Mouse (Mus musculus) T-helper 1 cell (primary cell): ENCODE results near the gene Psmd4.
"Not testable (repeated sequence)": the region's sequence is repeated elsewhere in the genome, so short reads cannot be mapped to it uniquely, and the experiment has no call there.

Experiments
- in situ Hi-C: fragments of 300-600 bp; cut with MboI, MseI; formaldehyde crosslinking; loops from one replicate; pipeline ENCODE4 v1.15.1; 2025; ENCODE audit warnings: high pct_unique_total_duplicates

The Psmd4 gene

GRCm38 (mm10) chr3:95042166-95042837 is at the start of gene Psmd4:
TSS of gene Psmd4 (minus strand) at chr3:95042614.
- in situ Hi-C loops = no loop called here

GRCm38 (mm10) chr3:95088071-95088470 is 45.7 kb upstream of the Psmd4 start:
- in situ Hi-C loops = no loop called here

GRCm38 (mm10) chr3:95071606-95072005 is 29.2 kb upstream of the Psmd4 start:
- in situ Hi-C loops = no loop called here

GRCm38 (mm10) chr3:95066570-95066969 is 24.2 kb upstream of the Psmd4 start:
- in situ Hi-C loops = no loop called here

GRCm38 (mm10) chr3:95066095-95066494 is 23.7 kb upstream of the Psmd4 start:
- in situ Hi-C loops = no loop called here

GRCm38 (mm10) chr3:95065553-95065952 is 23.1 kb upstream of the Psmd4 start:
- in situ Hi-C loops = no loop called here

GRCm38 (mm10) chr3:95063741-95064140 is 21.3 kb upstream of the Psmd4 start:
- in situ Hi-C loops = no loop called here

GRCm38 (mm10) chr3:95058078-95058477 is 15.7 kb upstream of the Psmd4 start:
- in situ Hi-C loops = no loop called here

- in situ Hi-C loops = no loop called here
Observed at GRCm38 (mm10) chr3:95056275-95056674, 13.9 kb upstream of the Psmd4 start.

- in situ Hi-C loops = no loop called here
Observed at GRCm38 (mm10) chr3:95054481-95055260, 12.3 kb upstream of the Psmd4 start.

GRCm38 (mm10) chr3:95053701-95054100 is 11.3 kb upstream of the Psmd4 start:
- in situ Hi-C loops = no loop called here

GRCm38 (mm10) chr3:95052959-95053358 is 10.5 kb upstream of the Psmd4 start:
- in situ Hi-C loops = no loop called here

- in situ Hi-C loops = no loop called here
Observed at GRCm38 (mm10) chr3:95047914-95048313, 5.5 kb upstream of the Psmd4 start.

GRCm38 (mm10) chr3:95046462-95047057 is 4.1 kb upstream of the Psmd4 start:
- in situ Hi-C loops = no loop called here

- in situ Hi-C loops = no loop called here
Observed at GRCm38 (mm10) chr3:95043251-95043650, 837 bp upstream of the Psmd4 start.

GRCm38 (mm10) chr3:95042838-95043229 is 420 bp upstream of the Psmd4 start:
- in situ Hi-C loops = no loop called here

GRCm38 (mm10) chr3:95041625-95042024 is 789 bp downstream of the Psmd4 start:
- in situ Hi-C loops = no loop called here

- in situ Hi-C loops = no loop called here
Observed at GRCm38 (mm10) chr3:95029953-95030352, 12.5 kb downstream of the Psmd4 start.

- in situ Hi-C loops = not testable (repeated sequence)
Observed at GRCm38 (mm10) chr3:95029291-95029827, 13.1 kb downstream of the Psmd4 start.

- in situ Hi-C loops = no loop called here
Observed at GRCm38 (mm10) chr3:95028603-95029002, 13.8 kb downstream of the Psmd4 start.

GRCm38 (mm10) chr3:95027701-95028100 is 14.7 kb downstream of the Psmd4 start:
- in situ Hi-C loops = no loop called here

- in situ Hi-C loops = no loop called here
Observed at GRCm38 (mm10) chr3:95027057-95027645, 15.3 kb downstream of the Psmd4 start.
